Mouse (Mus musculus): ENCODE measurements around the gene Col25a1.

GRCm38 (mm10) chr3:130090460-130090859, 40.8 kb upstream of the Col25a1 start:
- no peak for TF ChIP-seq CTCF (IDR thresholded peaks at IDR 0.05; ENCODE audit: low read depth)
- no peak for TF ChIP-seq EP300 (IDR thresholded peaks at IDR 0.05; ENCODE audit: low read depth)

Measured in liver, embryonic 14.5 days (tissue).